Mouse (Mus musculus): Measurements from ENCODE around the gene Scgb2b7. TPM values are rescaled to one million over a fixed set of nuclear protein-coding genes. Genes with fewer than 3 reads are reported as not detected.
"Not testable (repeated sequence)": the region's sequence is repeated elsewhere in the genome, so short reads cannot be mapped to it uniquely, and the experiment has no call there.

Scgb2b7 gene
- total RNA-seq (2021), result not detected
- long read RNA-seq, experiment 1, result 0 reads
- long read RNA-seq, experiment 2, result 0 reads

DNA sequence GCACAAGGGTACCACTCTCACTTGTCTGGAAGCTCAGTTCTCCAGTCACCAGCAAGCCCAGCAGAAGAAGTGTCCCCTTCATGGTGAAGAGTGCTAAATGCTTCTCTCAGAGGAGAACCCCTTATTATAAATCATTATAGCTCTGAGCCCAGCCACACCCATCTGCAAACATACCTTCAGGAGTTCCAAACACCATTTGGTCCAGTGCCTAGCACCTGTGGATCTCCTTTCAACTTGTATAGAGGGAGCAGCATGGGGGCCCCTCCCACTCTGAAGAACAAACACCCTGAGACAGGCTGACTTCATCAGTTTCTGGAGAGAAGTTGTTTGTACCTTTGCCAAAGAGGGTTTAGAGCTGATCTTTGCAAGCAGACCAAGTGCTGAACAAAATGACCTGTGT lies at the start of gene Scgb2b7:
TSS of gene Scgb2b7 (minus strand) at position 101 of the 400 bp plus-strand sequence.
- DNase-seq (ENCODE audit: low spot score), result not testable (repeated sequence)

DNA sequence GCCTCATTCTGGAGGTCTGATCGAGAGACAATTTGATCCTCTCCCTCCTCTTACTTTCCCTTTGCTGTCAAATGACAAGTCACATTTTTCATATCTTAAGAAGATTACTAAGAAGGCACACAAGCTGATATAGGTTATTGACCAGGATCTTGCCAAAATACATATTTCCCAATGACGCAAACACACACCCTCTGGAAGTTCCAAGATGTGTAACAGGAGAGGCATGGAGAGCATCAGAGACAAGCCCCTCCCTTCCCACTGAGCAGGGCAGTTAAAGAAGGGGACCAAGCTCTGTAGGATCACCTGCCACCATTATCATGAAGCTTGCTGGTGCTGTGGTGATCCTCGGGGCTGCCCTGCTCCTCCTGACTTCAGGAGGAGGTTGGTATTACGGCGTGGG lies 6.8 kb upstream of the Scgb2b7 start, which contains the start of gene Scgb1b7:
TSS of gene Scgb1b7 (plus strand) at position 301 of the 400 bp plus-strand sequence.
- not testable (repeated sequence) for DNase-seq (ENCODE audit: low spot score)

Other genes starting within 250 kb of the Scgb2b7 start
- not detected for gene Scgb1b7, start 6.9 kb upstream of the Scgb2b7 start, total RNA-seq (2021)